Mouse (Mus musculus): ENCODE measurements around the gene Cacna1d.

DNA sequence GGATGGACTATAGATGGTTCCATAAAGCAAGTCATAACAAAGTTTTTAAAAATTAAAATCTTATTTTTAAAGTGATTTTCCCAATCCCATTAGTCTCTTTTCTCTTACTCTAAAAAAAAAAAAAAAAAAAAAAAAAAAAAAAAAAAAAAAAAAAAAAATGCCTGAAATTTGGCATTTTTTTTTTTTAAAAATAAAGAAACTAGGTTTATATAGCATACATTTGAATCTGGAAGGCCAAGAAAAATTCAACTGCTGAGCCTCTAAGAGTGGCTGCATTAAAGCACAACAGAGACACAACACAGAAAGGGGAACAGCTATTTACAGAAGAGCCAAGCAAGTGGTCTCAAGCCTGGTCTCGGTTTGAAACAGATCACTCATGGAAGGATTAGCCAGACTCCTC is 112.9 kb downstream of the Cacna1d start:
- TF ChIP-seq CTCF (IDR thresholded peaks at IDR 0.05; ENCODE audit: low read depth, low read length) (no peak), POLR2A (IDR thresholded peaks at IDR 0.05; ENCODE audit: borderline replicate concordance, low read depth, low read length) (no peak)
